Mouse (Mus musculus): ENCODE data around the gene Igfbp5. TPM values are rescaled to one million over a fixed set of nuclear protein-coding genes. Genes with fewer than 3 reads are reported as not detected.

Igfbp5 gene
- total and polyA plus RNA-seq, 2 experiments from 2014 or later: 47.4 to 127 TPM

DNA sequence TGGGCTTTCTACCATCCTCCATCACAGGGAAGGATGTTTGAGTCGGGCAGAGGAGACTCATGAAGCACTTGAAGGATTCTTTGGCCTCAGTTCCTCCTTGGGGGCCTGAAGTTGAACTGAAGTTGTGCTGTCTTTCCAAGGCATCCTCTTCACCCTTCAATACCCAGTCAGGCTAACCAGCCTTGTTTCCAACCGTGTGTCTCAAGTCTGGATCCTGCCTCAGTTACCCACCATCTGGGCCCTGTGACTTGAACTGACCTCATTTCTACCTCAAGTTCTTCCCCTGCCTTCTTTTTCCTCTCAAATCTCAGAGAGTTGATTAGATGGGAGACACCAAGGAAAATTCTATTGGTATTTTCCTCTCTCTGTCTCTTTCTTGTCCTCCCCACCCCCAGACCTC lies 14.2 kb downstream of the Igfbp5 start:
- 92% methylated on average over 2 of the region's 2 CpGs for WGBS
- Histone ChIP-seq H3K4me1 (ENCODE audit: insufficient read depth, low read length) (no peaks in the 10 kb centered on the region), H3K27me3 (ENCODE audit: insufficient read depth, low read length) (no peaks in the 10 kb centered on the region), H3K4me3 (ENCODE audit: low read depth, low read length) (no peak overlapping the region), H3K9me3 (ENCODE audit: low read length) (no peaks in the 10 kb centered on the region), H3K9ac (replicated peaks; ENCODE audit: low read length, poor library complexity, severe bottlenecking) (no peak overlapping the region), H3K36me3 (ENCODE audit: insufficient read depth, low read length) (0 out of 2 replicates have a peak, but pooled peaks cover 3% of the 10 kb centered on the region), H3K27ac (ENCODE audit: low read depth, low read length) (no peak overlapping the region), H3K4me2 (ENCODE audit: low read depth, low read length, poor library complexity, severe bottlenecking) (no peak overlapping the region)
- no peak for TF ChIP-seq CTCF (IDR thresholded peaks at IDR 0.05)
- no peak for ATAC-seq (ENCODE audit: low FRiP score)
- no peak for DNase-seq (ENCODE audit: low spot score)

DNA sequence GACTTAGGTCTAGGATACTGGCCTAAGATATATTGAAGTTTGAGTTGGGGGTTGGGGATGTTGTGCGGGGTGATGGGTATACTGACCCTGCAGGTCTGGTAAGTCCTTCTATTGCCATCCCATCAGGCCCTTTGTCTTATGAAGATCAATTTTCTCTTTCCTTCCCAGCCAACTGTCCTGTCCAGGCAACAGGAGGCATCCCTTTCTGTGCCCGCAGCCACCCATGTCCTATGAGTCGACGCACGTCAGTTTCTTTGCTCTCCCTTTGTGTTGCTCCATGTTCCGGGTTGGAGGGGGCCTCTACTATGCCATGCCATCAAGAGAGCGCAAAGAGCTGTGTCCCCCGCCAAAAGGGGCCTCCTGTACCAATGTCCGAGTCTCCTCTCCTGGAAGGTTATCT lies 14.7 kb downstream of the Igfbp5 start:
- DNase-seq (ENCODE audit: low spot score) (no peak), ATAC-seq (ENCODE audit: low FRiP score) (no peak)
- no peak for TF ChIP-seq CTCF (IDR thresholded peaks at IDR 0.05)
- WGBS: 93% methylated on average over 9 of the region's 9 CpGs
- Histone ChIP-seq H3K36me3 (ENCODE audit: insufficient read depth, low read length) (0 out of 2 replicates have a peak, but pooled peaks cover 3% of the 10 kb centered on the region), H3K27me3 (ENCODE audit: insufficient read depth, low read length) (no peaks in the 10 kb centered on the region), H3K4me3 (ENCODE audit: low read depth, low read length) (no peak overlapping the region), H3K9me3 (ENCODE audit: low read length) (no peaks in the 10 kb centered on the region), H3K4me1 (ENCODE audit: insufficient read depth, low read length) (no peaks in the 10 kb centered on the region), H3K27ac (ENCODE audit: low read depth, low read length) (no peak overlapping the region), H3K4me2 (ENCODE audit: low read depth, low read length, poor library complexity, severe bottlenecking) (no peak overlapping the region), H3K9ac (replicated peaks; ENCODE audit: low read length, poor library complexity, severe bottlenecking) (no peak overlapping the region)

DNA sequence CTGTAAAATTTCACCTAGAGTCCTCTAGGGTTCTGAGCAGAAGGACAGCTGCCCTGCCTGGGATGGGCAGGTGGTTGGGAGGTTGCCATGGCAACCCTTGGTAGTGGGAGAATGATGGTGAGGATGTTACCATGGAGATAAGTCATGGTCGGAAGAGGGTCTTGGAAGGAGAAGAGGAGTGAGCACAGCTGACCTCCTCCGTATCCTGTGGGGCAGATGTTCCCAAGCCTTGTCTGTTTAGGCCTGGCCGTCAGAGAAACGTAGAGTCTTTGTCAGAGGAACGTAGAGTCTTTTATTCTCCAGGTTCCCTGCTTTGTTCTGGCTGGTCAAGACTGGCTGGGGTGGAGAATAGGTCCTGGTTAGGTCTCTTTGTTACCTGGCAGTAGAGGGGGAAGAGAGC lies 15.8 kb downstream of the Igfbp5 start:
- Histone ChIP-seq H3K4me3 (ENCODE audit: low read depth, low read length) (no peak overlapping the region), H3K4me2 (ENCODE audit: low read depth, low read length, poor library complexity, severe bottlenecking) (no peak overlapping the region), H3K27me3 (ENCODE audit: insufficient read depth, low read length) (no peaks in the 10 kb centered on the region), H3K27ac (ENCODE audit: low read depth, low read length) (peak overlapping the region; percentile 60), H3K9ac (replicated peaks; ENCODE audit: low read length, poor library complexity, severe bottlenecking) (no peak overlapping the region), H3K9me3 (ENCODE audit: low read length) (no peaks in the 10 kb centered on the region), H3K4me1 (ENCODE audit: insufficient read depth, low read length) (no peaks in the 10 kb centered on the region), H3K36me3 (ENCODE audit: insufficient read depth, low read length) (0 out of 2 replicates have a peak, but pooled peaks cover 3% of the 10 kb centered on the region)
- peak; percentile 76 for ATAC-seq (ENCODE audit: low FRiP score)
- 16% methylated on average over 5 of the region's 5 CpGs for WGBS
- DNase-seq (ENCODE audit: low spot score): peak; percentile 84
- TF ChIP-seq CTCF (IDR thresholded peaks at IDR 0.05): no peak

DNA sequence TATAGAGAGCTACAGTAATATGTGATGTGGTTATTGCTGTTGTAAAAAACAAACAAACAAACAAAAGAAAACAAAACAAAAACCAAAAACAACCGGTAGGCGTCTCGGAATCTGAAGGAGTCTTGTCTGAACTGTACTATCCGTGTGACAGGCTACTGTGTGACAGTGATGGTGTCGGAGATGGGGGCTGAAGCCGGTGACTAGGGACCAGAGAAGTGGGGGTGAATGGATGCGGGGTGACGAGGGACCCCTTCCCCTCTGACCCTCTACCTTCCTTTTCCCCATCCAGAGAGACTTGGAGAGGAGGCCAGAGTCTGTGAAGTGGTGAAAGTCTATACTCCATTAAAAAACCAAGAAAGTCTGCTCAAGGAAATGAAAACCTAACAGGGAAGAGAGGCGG lies 16.4 kb downstream of the Igfbp5 start:
- DNase-seq (ENCODE audit: low spot score) (no peak), ATAC-seq (ENCODE audit: low FRiP score) (no peak)
- H3K27me3 ChIP-seq (ENCODE audit: insufficient read depth, low read length): no peaks in the 10 kb centered on the region
- WGBS: 87% methylated on average over 9 of the region's 9 CpGs
- no peaks in the 10 kb centered on the region for H3K4me1 ChIP-seq (ENCODE audit: insufficient read depth, low read length)
- H3K9me3 ChIP-seq (ENCODE audit: low read length): no peaks in the 10 kb centered on the region
- H3K36me3 ChIP-seq (ENCODE audit: insufficient read depth, low read length): 0 out of 2 replicates have a peak, but pooled peaks cover 3% of the 10 kb centered on the region
- 0 out of 2 replicates have a peak overlapping the region, but pooled peaks have one; percentile 60 for H3K27ac ChIP-seq (ENCODE audit: low read depth, low read length)
- no peak overlapping the region for H3K4me3 ChIP-seq (ENCODE audit: low read depth, low read length)
- no peak overlapping the region for H3K4me2 ChIP-seq (ENCODE audit: low read depth, low read length, poor library complexity, severe bottlenecking)
- TF ChIP-seq CTCF (IDR thresholded peaks at IDR 0.05): no peak
- no peak overlapping the region for H3K9ac ChIP-seq (replicated peaks; ENCODE audit: low read length, poor library complexity, severe bottlenecking)

DNA sequence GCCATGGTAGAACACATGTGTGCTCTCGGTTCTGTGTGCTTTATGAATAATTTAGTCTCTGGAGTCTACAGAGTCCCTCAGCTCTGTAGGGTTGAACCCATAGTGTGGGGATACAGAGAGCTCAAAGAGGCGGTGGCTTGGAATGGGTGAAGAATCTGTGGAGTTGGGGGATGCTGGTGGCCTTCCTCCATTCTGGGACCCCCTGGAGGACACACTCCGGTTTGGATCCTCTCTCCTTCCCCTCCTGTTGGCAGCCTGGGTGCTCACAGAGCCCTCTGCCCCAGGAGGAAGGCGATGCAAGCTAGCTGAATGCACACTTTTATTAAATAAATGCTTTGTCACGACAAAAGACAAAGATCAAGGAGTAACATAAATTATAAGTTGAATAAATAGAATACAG lies 17.1 kb downstream of the Igfbp5 start:
- no peak overlapping the region for H3K27ac ChIP-seq (ENCODE audit: low read depth, low read length)
- H3K9me3 ChIP-seq (ENCODE audit: low read length): no peaks in the 10 kb centered on the region
- WGBS: 68% methylated on average over 5 of the region's 5 CpGs
- no peak overlapping the region for H3K9ac ChIP-seq (replicated peaks; ENCODE audit: low read length, poor library complexity, severe bottlenecking)
- H3K36me3 ChIP-seq (ENCODE audit: insufficient read depth, low read length): 0 out of 2 replicates have a peak, but pooled peaks cover 3% of the 10 kb centered on the region
- no peak overlapping the region for H3K4me2 ChIP-seq (ENCODE audit: low read depth, low read length, poor library complexity, severe bottlenecking)
- H3K27me3 ChIP-seq (ENCODE audit: insufficient read depth, low read length): no peaks in the 10 kb centered on the region
- H3K4me3 ChIP-seq (ENCODE audit: low read depth, low read length): no peak overlapping the region
- no peak for TF ChIP-seq CTCF (IDR thresholded peaks at IDR 0.05)
- DNase-seq (ENCODE audit: low spot score): no peak
- H3K4me1 ChIP-seq (ENCODE audit: insufficient read depth, low read length): no peaks in the 10 kb centered on the region
- no peak for ATAC-seq (ENCODE audit: low FRiP score)

DNA sequence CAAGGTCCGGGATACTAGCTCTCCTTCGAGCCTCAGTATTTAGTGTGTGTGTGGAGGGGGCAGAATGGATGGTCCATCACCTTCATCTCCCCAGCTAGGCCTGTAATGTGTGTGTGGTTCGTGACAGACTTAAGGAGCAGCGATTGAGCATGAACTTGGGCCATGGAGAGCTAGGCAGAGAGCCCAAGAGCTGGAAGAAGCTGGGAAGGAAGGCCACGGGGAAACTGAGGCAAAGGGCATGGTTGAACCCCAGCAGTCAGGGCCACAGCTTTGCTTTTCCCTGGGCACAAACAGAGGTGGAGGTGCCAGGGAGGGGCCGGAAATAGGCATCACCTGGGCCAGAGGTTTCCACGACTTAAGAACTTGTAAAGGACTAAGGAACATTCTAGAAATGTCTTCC lies 17.5 kb downstream of the Igfbp5 start:
- Histone ChIP-seq H3K4me2 (ENCODE audit: low read depth, low read length, poor library complexity, severe bottlenecking) (no peak overlapping the region), H3K4me3 (ENCODE audit: low read depth, low read length) (no peak overlapping the region), H3K9ac (replicated peaks; ENCODE audit: low read length, poor library complexity, severe bottlenecking) (no peak overlapping the region), H3K9me3 (ENCODE audit: low read length) (no peaks in the 10 kb centered on the region), H3K27me3 (ENCODE audit: insufficient read depth, low read length) (no peaks in the 10 kb centered on the region), H3K4me1 (ENCODE audit: insufficient read depth, low read length) (no peaks in the 10 kb centered on the region), H3K36me3 (ENCODE audit: insufficient read depth, low read length) (0 out of 2 replicates have a peak, but pooled peaks cover 3% of the 10 kb centered on the region), H3K27ac (ENCODE audit: low read depth, low read length) (no peak overlapping the region)
- ATAC-seq (ENCODE audit: low FRiP score): no peak
- WGBS: 88% methylated on average over 7 of the region's 7 CpGs
- DNase-seq (ENCODE audit: low spot score): no peak
- no peak for TF ChIP-seq CTCF (IDR thresholded peaks at IDR 0.05)
